Mouse (Mus musculus) G1E (cell line): ENCODE measurements around the gene Dnaaf2. TPM values are rescaled to one million over a fixed set of nuclear protein-coding genes. Genes with fewer than 3 reads are reported as not detected.
"Not testable (repeated sequence)": the region's sequence is repeated elsewhere in the genome, so short reads cannot be mapped to it uniquely, and the experiment has no call there.

Experiments used
- ATAC-seq: 2 replicates; pipeline ENCODE4 v1.8.0; 2016; ENCODE audit warnings: mild to moderate bottlenecking; ENCODE audit not compliant: insufficient number of reproducible peaks, poor library complexity, low FRiP score, severe bottlenecking; ENCODE audit errors: extremely low read depth
- DNase-seq: peaks from one replicate; pipeline ENCODE4 v3.0.0; 2012; ENCODE audit warnings: low spot score
- H3K27me3 ChIP-seq: 2 replicates; pipeline ENCODE4 v1.6.1; 2012; ENCODE audit warnings: mild to moderate bottlenecking, low read length, inconsistent platforms; ENCODE audit not compliant: insufficient read depth
- H3K36me3 ChIP-seq: replicated peaks from 2 replicates; pipeline ENCODE3; 2012; ENCODE audit warnings: mild to moderate bottlenecking, inconsistent platforms
- H3K4me1 ChIP-seq: 2 replicates; pipeline ENCODE4 v1.6.1; 2012; ENCODE audit warnings: low read depth, low read length, inconsistent platforms, mixed read lengths; ENCODE audit not compliant: insufficient read depth
- H3K4me3 ChIP-seq: 2 replicates; pipeline ENCODE4 v1.5.1; 2012; ENCODE audit warnings: low read depth, mild to moderate bottlenecking, inconsistent platforms, low read length, moderate library complexity, mixed read lengths
- H3K9me3 ChIP-seq: replicated peaks from 2 replicates; pipeline ENCODE4 v1.6.1; 2012; ENCODE audit warnings: inconsistent platforms
- CTCF ChIP-seq: IDR thresholded peaks from 2 replicates; pipeline ENCODE4 v1.5.1; 2012; ENCODE audit warnings: low read depth, low read length, inconsistent platforms, mixed read lengths
- GATA1 ChIP-seq: IDR thresholded peaks from 2 replicates; pipeline ENCODE4 v1.6.1; 2012; ENCODE audit warnings: borderline replicate concordance, low read length, inconsistent platforms, mixed read lengths
- GATA2 ChIP-seq: IDR thresholded peaks from 2 replicates; pipeline ENCODE4 v1.6.1; 2012; ENCODE audit warnings: low read depth, low read length, inconsistent platforms, borderline replicate concordance
- POLR2AphosphoS5 ChIP-seq: IDR thresholded peaks from 2 replicates; pipeline ENCODE4 v1.6.1; 2012; ENCODE audit warnings: low read depth, low read length, inconsistent platforms; ENCODE audit not compliant: insufficient replicate concordance
- TAL1 ChIP-seq: conservative IDR thresholded peaks from 2 replicates; pipeline ENCODE4 v1.6.1; 2012; ENCODE audit warnings: low read depth, low read length, inconsistent platforms, mixed read lengths
- polyA plus RNA-seq: library from polyadenylated mRNA; stranded (reverse); fragments of >175 nt; gene quantifications from 2 replicates; pipeline ENCODE4 v1.2.3, GENCODE M21; 2012
- total RNA-seq, 2 experiments: library from RNA; stranded (forward) in 1 of 2; stranded (reverse) in 1 of 2; fragments of 200-1000 nt in 1 of 2; fragments of >200 nt in 1 of 2; fragmentation: Nextera tagmentation in 1 of 2; gene quantifications; 2 replicates each; pipeline ENCODE4 v1.2.3; 2014 to 2017

Gene Dnaaf2
- total and polyA plus RNA-seq, 3 experiments, result 5.1 to 11.4 (median 7.6) TPM

DNA sequence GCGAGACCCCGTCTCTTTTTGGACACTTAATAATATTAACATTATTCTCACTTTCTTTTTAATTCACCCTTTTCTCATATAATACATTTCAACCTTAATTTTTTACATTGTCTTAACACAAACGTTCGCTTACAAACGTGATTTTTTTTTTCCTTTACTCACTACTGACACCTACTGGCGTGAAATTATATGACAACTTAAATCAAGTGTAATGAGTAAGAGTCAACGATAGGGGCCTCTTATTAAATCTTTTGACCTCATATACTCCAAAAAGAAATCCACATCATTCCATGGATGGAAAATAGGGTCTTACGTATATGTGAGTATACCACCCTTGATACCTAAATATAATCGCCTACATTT lies 38.7 kb downstream of the Dnaaf2 start:
- DNase-seq (no peak), ATAC-seq (peak; percentile 23)
- H3K9me3 ChIP-seq, result no peaks in the 10 kb centered on the region
- H3K4me1 ChIP-seq, result peaks cover 24% of the 10 kb centered on the region
- H3K36me3 ChIP-seq, result peaks cover 34% of the 10 kb centered on the region
- no peaks in the 10 kb centered on the region for H3K27me3 ChIP-seq
- H3K4me3 ChIP-seq, result no peak overlapping the region; the same call in 1 of the 2 replicates
- TF ChIP-seq POLR2AphosphoS5, result no peak
- no peak for TF ChIP-seq GATA1
- no peak for TF ChIP-seq GATA2
- peak; percentile 62; the same call in 1 of the 2 replicates for TF ChIP-seq CTCF
- no peak for TF ChIP-seq TAL1

GRCm38 (mm10) chr12:69158765-69159577 lies 39.3 kb downstream of the Dnaaf2 start, which contains the start of gene Rps29:
Gene Rps29, minus strand, starts transcription at chr12:69159186.
- not testable (repeated sequence) for H3K27me3 ChIP-seq, H3K9me3 ChIP-seq
- ATAC-seq, result peak; percentile 84
- Histone ChIP-seq H3K4me3 (peak within 1 kb of the TSS; percentile 78), H3K36me3 (peaks cover 35% of the 10 kb centered on the region), H3K4me1 (peaks cover 22% of the 10 kb centered on the region)
- peak; percentile 91 for DNase-seq

DNA sequence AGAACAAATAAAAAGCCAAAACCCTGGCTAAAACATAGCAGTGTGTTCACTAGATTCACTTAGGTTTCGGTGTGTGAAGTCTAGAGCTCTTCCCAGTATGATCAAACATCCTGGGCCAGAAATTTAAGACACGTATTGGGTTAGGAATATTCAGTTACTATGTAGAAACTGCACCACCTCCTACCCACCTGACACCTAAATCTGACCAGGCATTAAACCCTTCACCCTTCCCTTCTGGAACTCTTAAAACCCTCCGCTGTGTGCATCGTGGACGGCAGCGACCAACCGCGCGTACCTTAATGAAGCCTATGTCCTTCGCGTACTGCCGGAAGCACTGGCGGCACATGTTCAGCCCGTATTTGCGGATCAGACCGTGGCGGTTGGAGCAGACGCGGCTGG lies 39.9 kb downstream of the Dnaaf2 start:
- DNase-seq, result no peak
- Histone ChIP-seq H3K27me3 (no peaks in the 10 kb centered on the region), H3K4me3 (peak overlapping the region; percentile 78), H3K36me3 (peaks cover 35% of the 10 kb centered on the region), H3K4me1 (peaks cover 22% of the 10 kb centered on the region), H3K9me3 (no peaks in the 10 kb centered on the region)
- no peak for TF ChIP-seq POLR2AphosphoS5
- TF ChIP-seq CTCF, result no peak
- no peak for TF ChIP-seq GATA2
- no peak for TF ChIP-seq TAL1
- no peak for TF ChIP-seq GATA1
- no peak; the same call in 1 of the 2 replicates for ATAC-seq

DNA sequence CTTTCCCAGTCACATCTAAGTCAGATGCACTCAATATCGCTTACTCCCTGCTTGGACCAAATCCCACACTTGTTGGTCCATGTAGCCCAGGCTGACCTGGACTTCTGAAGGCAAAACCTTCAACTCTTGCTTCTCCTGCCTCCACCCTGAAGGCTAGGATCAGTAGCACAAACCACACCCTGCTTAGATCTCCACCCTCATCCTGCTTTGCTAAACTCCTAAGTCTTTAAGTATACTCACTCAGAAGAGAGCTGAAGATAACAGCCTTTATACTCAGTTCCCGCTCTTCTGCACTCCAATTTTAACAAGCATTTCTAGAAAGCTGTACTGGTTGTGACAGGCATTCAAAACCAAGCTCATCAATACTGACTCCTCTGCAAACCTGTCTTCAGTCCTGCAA lies 41.1 kb downstream of the Dnaaf2 start:
- no peak for ATAC-seq

DNA sequence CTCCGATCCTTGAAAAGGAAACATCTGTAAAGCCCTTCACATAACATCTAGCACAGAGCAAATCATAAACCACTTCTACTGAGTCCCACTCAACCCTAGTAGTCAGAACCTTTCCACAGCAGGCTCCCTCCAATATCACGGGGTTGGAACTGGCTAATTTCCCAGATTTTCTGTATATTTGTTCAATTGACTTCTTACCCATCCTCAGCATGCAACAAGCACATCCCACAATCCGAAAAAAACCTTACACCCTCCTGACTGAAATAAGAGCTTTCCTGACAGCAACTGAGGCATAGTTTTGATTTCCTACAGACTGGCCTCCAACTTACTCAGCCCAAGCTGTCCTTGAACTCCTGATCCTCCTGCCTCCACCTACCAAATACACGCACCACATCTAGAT lies 41.8 kb downstream of the Dnaaf2 start:
- TF ChIP-seq POLR2AphosphoS5 (0 out of 2 replicates have a peak, but pooled peaks have one; percentile 38), TAL1 (no peak)
- H3K36me3 ChIP-seq, result peaks cover 35% of the 10 kb centered on the region
- DNase-seq (no peak), ATAC-seq (no peak)
- H3K27me3 ChIP-seq, result no peaks in the 10 kb centered on the region
- H3K4me1 ChIP-seq, result peaks cover 20% of the 10 kb centered on the region
- H3K4me3 ChIP-seq, result no peak overlapping the region
- no peaks in the 10 kb centered on the region for H3K9me3 ChIP-seq

More for the DNA sequence above, 41.1 kb downstream of the Dnaaf2 start:
- Histone ChIP-seq H3K9me3 (no peaks in the 10 kb centered on the region), H3K4me1 (peaks cover 22% of the 10 kb centered on the region), H3K36me3 (peaks cover 35% of the 10 kb centered on the region), H3K27me3 (no peaks in the 10 kb centered on the region), H3K4me3 (peak overlapping the region; percentile 78; the same call in 1 of the 2 replicates)
- DNase-seq, result no peak
- TF ChIP-seq TAL1 (no peak), GATA2 (no peak), POLR2AphosphoS5 (no peak), CTCF (no peak), GATA1 (no peak)

DNA sequence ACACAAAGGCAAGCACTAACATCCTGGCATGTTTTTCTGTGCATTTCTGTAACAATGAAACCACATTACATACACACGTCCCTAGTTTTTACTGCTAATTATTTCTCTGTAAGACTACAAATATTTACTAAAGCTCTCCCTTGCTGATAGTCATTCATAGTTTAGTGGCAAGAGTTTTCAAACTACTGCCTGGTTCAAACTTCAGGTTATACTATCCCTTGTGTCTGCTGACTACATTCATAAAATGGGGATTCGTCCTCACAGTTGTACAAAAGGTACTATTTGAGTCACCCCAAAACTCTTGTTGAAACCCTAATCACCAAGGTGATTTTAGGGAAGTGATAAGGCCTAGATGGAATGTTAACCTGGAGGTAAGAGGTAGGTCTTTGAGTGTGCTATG lies 42.3 kb downstream of the Dnaaf2 start:
- DNase-seq (no peak), ATAC-seq (no peak)
- H3K4me1 ChIP-seq, result peaks cover 20% of the 10 kb centered on the region
- no peaks in the 10 kb centered on the region for H3K27me3 ChIP-seq
- H3K4me3 ChIP-seq, result no peak overlapping the region
- peaks cover 35% of the 10 kb centered on the region for H3K36me3 ChIP-seq
- no peak for TF ChIP-seq POLR2AphosphoS5
- TF ChIP-seq GATA2, result no peak
- no peak for TF ChIP-seq GATA1
- TF ChIP-seq TAL1, result no peak
- no peaks in the 10 kb centered on the region for H3K9me3 ChIP-seq
